Mouse (Mus musculus): ENCODE results near the gene Notum.

Notum gene

GRCm38 (mm10) chr11:120615606-120616203 lies 45.3 kb downstream of the Notum start:
- DNase-seq: no peak

- DNase-seq: no peak
Observed at GRCm38 (mm10) chr11:120615167-120615566, 45.8 kb downstream of the Notum start.

GRCm38 (mm10) chr11:120613976-120614375 lies 47.0 kb downstream of the Notum start:
- no peak for DNase-seq

GRCm38 (mm10) chr11:120613481-120613972 lies 47.4 kb downstream of the Notum start:
- DNase-seq: no peak

GRCm38 (mm10) chr11:120612763-120613162 lies 48.2 kb downstream of the Notum start:
- peak; percentile 73 for DNase-seq

- no peak for DNase-seq
Observed at GRCm38 (mm10) chr11:120610477-120611046, 50.4 kb downstream of the Notum start.

- DNase-seq: no peak
Observed at GRCm38 (mm10) chr11:120609250-120609649, 51.7 kb downstream of the Notum start.

GRCm38 (mm10) chr11:120608241-120609034 lies 52.5 kb downstream of the Notum start, which contains the start of gene Npb:
Gene Npb, plus strand, starts transcription at chr11:120608477.
- no peak for DNase-seq

- DNase-seq: no peak
Observed at GRCm38 (mm10) chr11:120606764-120607163, 54.2 kb downstream of the Notum start.

- DNase-seq: no peak
Observed at GRCm38 (mm10) chr11:120605667-120606066, 55.3 kb downstream of the Notum start.

Data from right cerebral cortex, postnatal 4 days (tissue).